Mouse (Mus musculus): ENCODE measurements at regions not wholly inside any gene's neighbourhood (a gene's known extent, or its start where the extent isn't known, plus 50 kb on each side); places are given as distances from the start of the nearest gene placed in this dataset.

GRCm38 (mm10) chr1:35782668-35783067, 285.5 kb upstream of the Hs6st1 start:
- no peak for TF ChIP-seq CTCF (conservative IDR thresholded peaks at IDR 0.05; ENCODE audit: low read length)
- TF ChIP-seq POU5F1 (IDR thresholded peaks at IDR 0.05; ENCODE audit: borderline replicate concordance, low read length) = no peak

Data from E14TG2a.4 (cell line).